Mouse (Mus musculus): ENCODE measurements at regions not wholly inside any gene's neighbourhood (a gene's known extent, or its start where the extent isn't known, plus 50 kb on each side); places are given as distances from the start of the nearest gene placed in this dataset.

DNA sequence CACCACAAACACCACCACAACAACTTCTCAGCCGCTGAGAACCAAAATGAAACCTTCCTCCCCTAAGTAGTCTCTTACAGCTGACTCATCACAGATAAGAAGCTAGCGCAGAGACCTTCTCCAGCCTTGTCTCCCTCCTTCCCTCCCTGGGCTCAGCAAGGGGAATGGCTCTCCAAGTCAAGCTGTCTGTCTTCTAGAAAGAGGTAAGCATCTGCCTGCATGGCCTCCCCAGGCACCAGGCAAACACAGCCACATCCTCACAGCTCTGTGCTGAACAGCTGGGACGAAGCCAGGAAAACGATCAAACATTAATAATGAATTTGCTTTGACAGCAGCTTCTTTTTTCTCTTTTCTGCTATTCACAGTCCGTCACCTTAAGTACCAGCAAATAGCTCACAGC lies 108.3 kb upstream of the Irs2 start:
- TF ChIP-seq CTCF (IDR thresholded peaks at IDR 0.05; ENCODE audit: low read depth) (no peak), EP300 (IDR thresholded peaks at IDR 0.05; ENCODE audit: low read depth) (no peak)

Measured in heart, postnatal 0 days (tissue).